Mouse (Mus musculus): ENCODE measurements around the gene Smg8. TPM values are rescaled to one million over a fixed set of nuclear protein-coding genes. Genes with fewer than 3 reads are reported as not detected.
A peak's percentile ranks its signal among the peaks of the same experiment; 100 is the strongest.
"Not testable (repeated sequence)": the region's sequence is repeated elsewhere in the genome, so short reads cannot be mapped to it uniquely, and the experiment has no call there.

Gene Smg8
- polyA plus RNA-seq, 1 experiment from 2014 or later, result 25.9 TPM

DNA sequence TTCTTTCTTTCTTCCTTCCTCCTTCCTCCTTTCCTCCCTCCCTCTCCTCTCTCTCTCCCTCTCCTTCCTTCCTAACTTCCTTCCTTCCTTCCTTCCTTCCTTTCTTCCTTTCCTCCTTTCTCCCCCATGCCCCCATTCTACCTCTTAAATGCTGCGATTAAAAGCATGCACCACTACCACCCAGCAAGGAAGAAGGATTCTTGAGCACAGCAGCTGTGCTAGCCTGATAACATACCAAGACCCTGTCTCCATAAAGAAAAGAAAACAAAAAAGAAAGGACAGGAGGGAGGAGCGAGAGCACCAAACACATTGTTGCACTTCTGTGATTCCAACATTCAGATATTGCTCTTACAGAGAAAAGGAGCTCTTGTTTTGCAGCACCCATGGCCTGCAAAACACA, 568 bp upstream of the Smg8 start:
- no peak for ATAC-seq (ENCODE audit: insufficient number of reproducible peaks, insufficient read depth, low FRiP score, low TSS enrichment, low read depth)
- 68% methylated on average over 2 of the region's 2 CpGs for WGBS
- H3K4me3 ChIP-seq, result peak overlapping the region; percentile 97
- H3K27me3 ChIP-seq, result no peaks in the 10 kb centered on the region
- H3K9me3 ChIP-seq, result no peaks in the 10 kb centered on the region
- peaks cover 50% of the 10 kb centered on the region for H3K36me3 ChIP-seq
- 0 out of 2 replicates have a peak overlapping the region, but pooled peaks have one; percentile 81 for H3K27ac ChIP-seq
- H3K4me1 ChIP-seq, result peaks cover 23% of the 10 kb centered on the region
- H3K4me2 ChIP-seq, result peak overlapping the region; percentile 95
- H3K9ac ChIP-seq, result peak overlapping the region; percentile 92; the same call in 1 of the 2 replicates

DNA sequence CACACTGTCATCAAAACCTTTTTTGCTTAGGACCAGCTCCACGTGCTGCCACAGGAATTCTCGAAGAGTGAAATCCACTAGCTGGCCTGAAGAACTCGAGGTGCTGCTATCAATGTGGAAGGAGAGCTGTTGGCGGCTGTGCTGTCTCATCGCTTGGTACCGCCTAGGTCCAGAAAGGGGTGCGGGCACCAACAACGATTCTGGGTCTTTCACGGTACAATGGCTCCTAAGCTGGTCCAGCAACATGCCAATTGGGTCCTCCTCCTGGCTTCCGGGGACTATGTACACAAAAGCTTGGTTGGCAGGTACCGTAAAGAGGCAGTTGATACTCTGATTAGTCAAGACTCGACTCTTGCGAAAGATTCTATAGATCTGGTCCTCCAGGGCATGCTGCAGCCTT, 1.1 kb downstream of the Smg8 start:
- peak overlapping the region; percentile 92 for H3K9ac ChIP-seq
- H3K27ac ChIP-seq, result no peak overlapping the region
- WGBS, result 89% methylated on average over 13 of the region's 13 CpGs
- peaks cover 23% of the 10 kb centered on the region for H3K4me1 ChIP-seq
- H3K27me3 ChIP-seq, result no peaks in the 10 kb centered on the region
- no peak for ATAC-seq (ENCODE audit: insufficient number of reproducible peaks, insufficient read depth, low FRiP score, low TSS enrichment, low read depth)
- peaks cover 50% of the 10 kb centered on the region for H3K36me3 ChIP-seq
- H3K9me3 ChIP-seq, result no peaks in the 10 kb centered on the region
- peak overlapping the region; percentile 95 for H3K4me2 ChIP-seq
- peak overlapping the region; percentile 97 for H3K4me3 ChIP-seq

DNA sequence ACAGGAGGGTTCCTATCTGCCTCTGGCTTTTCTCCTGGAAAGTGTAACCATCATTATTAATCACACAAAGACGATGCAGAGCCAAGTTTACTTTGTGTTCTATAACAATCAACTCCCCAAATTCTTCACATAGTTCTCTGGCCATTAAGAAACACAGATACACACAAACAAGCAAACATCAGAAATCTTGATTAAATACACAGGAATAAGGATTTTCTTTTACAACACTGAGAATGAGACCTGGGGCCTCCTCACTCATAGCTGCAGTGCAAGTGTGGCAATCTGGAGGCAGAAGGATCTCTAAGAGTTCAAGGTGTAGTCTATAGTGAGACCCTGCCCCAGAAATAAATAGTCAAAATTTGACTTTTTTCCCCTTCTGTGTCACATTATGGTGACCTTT, 2.9 kb downstream of the Smg8 start:
- no peaks in the 10 kb centered on the region for H3K9me3 ChIP-seq
- no peak overlapping the region for H3K27ac ChIP-seq
- ATAC-seq (ENCODE audit: insufficient number of reproducible peaks, insufficient read depth, low FRiP score, low TSS enrichment, low read depth), result no peak
- no peak overlapping the region for H3K4me3 ChIP-seq
- no peak overlapping the region for H3K9ac ChIP-seq
- H3K4me2 ChIP-seq, result no peak overlapping the region
- peaks cover 23% of the 10 kb centered on the region for H3K4me1 ChIP-seq
- 88% methylated on average over 1 of the region's 1 CpGs for WGBS
- no peaks in the 10 kb centered on the region for H3K27me3 ChIP-seq
- peaks cover 59% of the 10 kb centered on the region for H3K36me3 ChIP-seq

DNA sequence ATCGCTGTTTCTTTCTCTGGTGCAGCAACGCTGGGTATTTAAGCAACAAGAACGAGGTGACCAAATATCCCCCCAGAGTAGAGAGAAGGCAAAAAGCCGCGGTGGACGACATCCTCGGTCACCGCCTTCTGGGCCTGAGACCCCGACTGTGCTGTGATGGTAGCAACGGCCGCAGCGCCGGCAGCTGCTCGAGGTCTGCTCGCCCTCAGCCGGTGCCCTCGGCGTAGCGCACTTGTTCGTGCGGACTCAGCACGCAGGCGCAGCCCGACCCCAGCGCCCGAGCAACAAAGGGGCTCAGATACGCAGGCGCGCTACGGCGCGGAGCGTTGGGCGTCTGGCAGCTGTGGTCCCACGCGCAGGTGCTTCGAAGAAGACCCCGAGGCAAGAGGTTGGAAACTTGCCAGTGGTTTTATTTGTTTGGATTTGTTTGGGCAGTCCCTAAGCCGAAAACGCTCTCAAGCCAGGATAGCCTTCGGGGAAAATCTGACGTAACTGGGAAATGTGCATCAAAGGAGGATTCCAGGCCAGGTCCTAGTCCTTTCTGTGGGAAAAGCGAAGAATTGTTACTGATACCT, 12.6 kb downstream of the Smg8 start, which contains the start of gene Gdpd1:
Gene Gdpd1 (minus strand): TSS at position 197 of the 575 bp plus-strand sequence.
- under 1% methylated on average over 43 of the region's 43 CpGs for WGBS
- H3K27me3 ChIP-seq, result no peaks in the 10 kb centered on the region
- H3K9ac ChIP-seq, result peak within 1 kb of the TSS; percentile 82
- H3K4me2 ChIP-seq, result peak within 1 kb of the TSS; percentile 94
- H3K4me1 ChIP-seq, result peaks cover 4% of the 10 kb centered on the region
- peak; percentile 87 for ATAC-seq (ENCODE audit: insufficient number of reproducible peaks, insufficient read depth, low FRiP score, low TSS enrichment, low read depth)
- peak within 1 kb of the TSS; percentile 60 for H3K27ac ChIP-seq
- no peaks in the 10 kb centered on the region for H3K9me3 ChIP-seq
- H3K4me3 ChIP-seq, result peak within 1 kb of the TSS; percentile 60
- peaks cover 27% of the 10 kb centered on the region for H3K36me3 ChIP-seq

DNA sequence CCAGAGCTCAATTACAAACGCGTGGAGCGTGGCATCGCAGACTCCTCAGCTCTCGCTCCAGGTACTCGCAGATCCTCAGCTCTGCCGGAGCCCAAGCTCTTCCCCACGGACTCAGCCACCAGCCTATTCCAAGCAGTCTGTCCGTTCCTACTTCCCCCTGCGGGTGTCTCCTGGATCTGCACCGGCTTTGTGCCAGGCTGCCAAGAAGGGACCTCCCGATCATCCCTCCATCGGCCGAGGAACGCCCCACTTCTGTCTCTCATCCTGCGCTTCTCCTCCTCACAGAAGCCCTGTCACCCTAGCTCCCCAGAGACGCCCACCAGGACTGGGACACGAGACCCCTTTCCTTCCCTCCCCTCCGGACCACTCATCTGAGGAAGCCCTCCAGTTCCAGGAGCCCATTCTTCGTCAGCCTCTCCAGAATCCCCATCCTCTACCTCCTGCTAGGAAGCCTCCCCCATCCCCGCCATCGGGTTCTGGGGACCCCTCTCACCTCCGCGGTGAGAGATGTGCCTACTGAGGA, 13.2 kb downstream of the Smg8 start:
- Histone ChIP-seq H3K36me3 (peaks cover 21% of the 10 kb centered on the region), H3K27ac (peak overlapping the region; percentile 60), H3K4me2 (peak overlapping the region; percentile 94), H3K9ac (peak overlapping the region; percentile 82), H3K4me1 (peaks cover 4% of the 10 kb centered on the region), H3K27me3 (no peaks in the 10 kb centered on the region), H3K4me3 (peak overlapping the region; percentile 60), H3K9me3 (no peaks in the 10 kb centered on the region)
- ATAC-seq (ENCODE audit: insufficient number of reproducible peaks, insufficient read depth, low FRiP score, low TSS enrichment, low read depth), result peak; percentile 74
- under 1% methylated on average over 24 of the region's 24 CpGs for WGBS

DNA sequence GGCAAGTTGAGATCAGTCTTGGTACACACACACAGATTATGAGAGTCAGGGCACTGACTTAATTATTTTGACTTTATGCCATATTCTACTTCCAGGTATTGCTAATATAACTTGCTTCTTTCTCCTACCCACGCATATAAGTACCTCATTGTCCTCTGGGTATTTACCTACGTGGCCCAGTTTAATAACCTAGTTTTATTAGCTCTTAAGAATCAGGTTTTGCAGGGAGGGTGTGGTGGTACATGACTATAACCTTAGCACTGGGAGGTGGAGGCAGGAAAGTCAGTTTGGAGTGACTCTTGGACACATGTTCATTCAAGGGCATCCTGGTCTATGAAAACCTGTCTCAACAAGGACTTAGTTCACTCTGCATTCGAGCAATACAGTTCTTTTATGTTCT, 24.5 kb downstream of the Smg8 start:
- Histone ChIP-seq H3K27ac (no peak overlapping the region), H3K9me3 (no peaks in the 10 kb centered on the region), H3K27me3 (no peaks in the 10 kb centered on the region), H3K4me1 (no peaks in the 10 kb centered on the region; the same call in 1 of the 2 replicates), H3K4me2 (no peak overlapping the region), H3K9ac (no peak overlapping the region), H3K36me3 (peaks cover 21% of the 10 kb centered on the region), H3K4me3 (no peak overlapping the region)
- 73% methylated on average over 3 of the region's 3 CpGs for WGBS
- ATAC-seq (ENCODE audit: insufficient number of reproducible peaks, insufficient read depth, low FRiP score, low TSS enrichment, low read depth), result no peak

DNA sequence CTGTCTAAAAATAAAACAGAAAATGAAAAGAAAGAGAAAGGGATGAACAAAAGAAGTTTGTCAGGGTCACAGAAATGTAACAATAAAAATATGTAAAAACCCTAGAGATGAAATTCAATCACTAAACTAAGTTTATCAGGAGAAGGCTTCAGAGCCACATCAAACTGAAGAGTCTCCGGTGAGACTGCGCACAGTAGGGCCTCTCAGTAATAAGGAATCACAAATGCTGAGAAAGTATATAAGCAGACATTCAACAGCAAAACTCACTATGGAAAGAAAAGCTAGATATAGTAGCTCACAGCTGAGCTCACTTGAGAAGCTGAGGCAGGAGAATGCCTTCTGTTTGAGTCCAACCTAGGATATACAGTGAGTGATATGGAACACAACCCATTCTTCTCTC, 26.2 kb downstream of the Smg8 start:
- 92% methylated on average over 2 of the region's 2 CpGs for WGBS
- Histone ChIP-seq H3K27me3 (no peaks in the 10 kb centered on the region), H3K4me3 (no peak overlapping the region), H3K27ac (no peak overlapping the region), H3K4me2 (no peak overlapping the region), H3K9ac (no peak overlapping the region), H3K36me3 (peaks cover 21% of the 10 kb centered on the region), H3K9me3 (no peaks in the 10 kb centered on the region), H3K4me1 (no peaks in the 10 kb centered on the region; the same call in 1 of the 2 replicates)
- no peak for ATAC-seq (ENCODE audit: insufficient number of reproducible peaks, insufficient read depth, low FRiP score, low TSS enrichment, low read depth)

DNA sequence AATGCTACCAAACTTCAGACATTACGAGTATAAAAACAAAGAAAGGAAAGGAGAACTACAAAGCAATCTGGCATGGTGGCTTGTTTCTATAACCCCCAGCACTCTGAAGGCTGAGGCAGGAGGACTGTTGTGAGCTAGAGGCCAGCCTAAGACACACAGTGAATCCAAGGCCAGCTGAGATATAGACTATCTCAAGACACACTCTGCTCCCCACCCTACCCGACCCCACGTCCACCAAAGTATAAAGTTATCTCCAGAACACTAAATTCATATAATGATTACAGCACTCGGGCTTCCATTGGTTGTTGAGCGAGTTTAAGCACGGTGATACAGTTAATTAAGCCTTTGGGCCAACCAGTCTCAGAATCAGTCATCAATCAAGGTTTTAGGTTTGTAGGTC, 30.3 kb downstream of the Smg8 start:
- H3K4me2 ChIP-seq, result no peak overlapping the region
- ATAC-seq (ENCODE audit: insufficient number of reproducible peaks, insufficient read depth, low FRiP score, low TSS enrichment, low read depth), result no peak
- no peak overlapping the region for H3K27ac ChIP-seq
- H3K27me3 ChIP-seq, result no peaks in the 10 kb centered on the region
- no peaks in the 10 kb centered on the region for H3K4me1 ChIP-seq
- no peak overlapping the region for H3K4me3 ChIP-seq
- no peaks in the 10 kb centered on the region for H3K9me3 ChIP-seq
- peaks cover 14% of the 10 kb centered on the region for H3K36me3 ChIP-seq
- H3K9ac ChIP-seq, result no peak overlapping the region
- WGBS, result 80% methylated on average over 6 of the region's 6 CpGs

DNA sequence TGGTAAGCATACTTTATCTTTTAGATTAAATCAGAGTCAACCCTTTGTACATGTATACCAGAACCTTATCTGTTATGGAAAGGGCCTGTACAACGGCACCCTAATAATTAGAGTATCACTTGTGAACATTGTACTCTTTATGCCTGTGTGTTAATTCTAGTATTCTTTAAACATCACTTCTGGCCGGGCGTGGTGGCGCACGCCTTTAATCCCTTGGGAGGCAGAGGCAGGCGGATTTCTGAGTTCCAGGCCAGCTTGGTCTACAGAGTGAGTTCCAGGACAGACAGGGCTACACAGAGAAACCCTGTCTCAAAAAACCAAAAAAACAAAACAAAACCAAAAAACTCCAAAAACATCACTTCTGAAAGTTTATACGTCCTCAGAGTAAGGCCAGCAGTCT, 37.7 kb downstream of the Smg8 start:
- H3K27me3 ChIP-seq; H3K27ac ChIP-seq; H3K9me3 ChIP-seq; H3K4me2 ChIP-seq; ATAC-seq (ENCODE audit: insufficient number of reproducible peaks, insufficient read depth, low FRiP score, low TSS enrichment, low read depth); H3K4me3 ChIP-seq; H3K9ac ChIP-seq; H3K4me1 ChIP-seq: not testable (repeated sequence)
- WGBS, result 90% methylated on average over 7 of the region's 7 CpGs
- H3K36me3 ChIP-seq, result peaks cover 14% of the 10 kb centered on the region

DNA sequence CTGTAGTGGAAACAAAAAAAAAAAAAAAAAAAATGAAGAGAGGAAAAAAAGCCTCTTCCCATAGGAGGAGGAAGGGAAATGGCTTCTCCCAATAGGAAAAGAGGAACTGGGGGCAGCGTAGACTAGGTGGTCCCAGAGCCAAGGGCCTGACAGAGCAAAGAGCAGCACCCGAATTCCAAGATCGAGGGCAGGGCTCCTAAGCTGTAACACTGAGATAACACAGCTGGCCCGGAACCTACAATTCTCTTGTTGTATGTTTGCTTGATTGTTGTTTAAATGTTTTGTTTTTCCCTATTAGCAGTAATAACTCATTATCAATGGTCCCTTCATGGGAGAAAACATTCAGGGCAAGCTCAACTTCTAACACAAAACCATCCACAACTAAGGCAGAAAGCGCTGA, 39.6 kb downstream of the Smg8 start:
- Histone ChIP-seq H3K27me3 (no peaks in the 10 kb centered on the region), H3K9me3 (no peaks in the 10 kb centered on the region), H3K9ac (no peak overlapping the region), H3K36me3 (peaks cover 21% of the 10 kb centered on the region), H3K4me1 (no peaks in the 10 kb centered on the region), H3K4me2 (no peak overlapping the region), H3K4me3 (no peak overlapping the region), H3K27ac (no peak overlapping the region)
- WGBS, result 89% methylated on average over 5 of the region's 5 CpGs
- ATAC-seq (ENCODE audit: insufficient number of reproducible peaks, insufficient read depth, low FRiP score, low TSS enrichment, low read depth), result no peak

DNA sequence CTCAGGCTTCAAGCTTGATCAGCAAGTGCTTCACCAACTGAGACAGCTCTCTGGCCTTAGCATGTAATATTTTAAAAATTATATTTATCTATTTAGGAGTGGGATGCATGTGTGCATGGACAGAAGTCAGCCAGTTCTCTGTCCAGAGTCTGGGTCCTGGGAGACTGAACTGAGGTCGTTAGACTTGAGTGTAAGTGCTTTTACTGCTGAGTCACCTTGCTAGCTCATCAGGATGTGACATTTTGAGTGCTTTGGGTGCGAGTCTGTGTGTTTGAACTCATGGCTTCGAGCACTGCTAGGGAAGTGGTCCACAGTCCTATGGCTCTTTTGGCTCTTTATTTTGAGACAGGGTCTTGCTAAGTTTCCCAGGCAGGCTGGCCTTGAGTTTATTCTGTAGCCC, 43.5 kb downstream of the Smg8 start:
- H3K36me3 ChIP-seq, result peaks cover 31% of the 10 kb centered on the region

DNA sequence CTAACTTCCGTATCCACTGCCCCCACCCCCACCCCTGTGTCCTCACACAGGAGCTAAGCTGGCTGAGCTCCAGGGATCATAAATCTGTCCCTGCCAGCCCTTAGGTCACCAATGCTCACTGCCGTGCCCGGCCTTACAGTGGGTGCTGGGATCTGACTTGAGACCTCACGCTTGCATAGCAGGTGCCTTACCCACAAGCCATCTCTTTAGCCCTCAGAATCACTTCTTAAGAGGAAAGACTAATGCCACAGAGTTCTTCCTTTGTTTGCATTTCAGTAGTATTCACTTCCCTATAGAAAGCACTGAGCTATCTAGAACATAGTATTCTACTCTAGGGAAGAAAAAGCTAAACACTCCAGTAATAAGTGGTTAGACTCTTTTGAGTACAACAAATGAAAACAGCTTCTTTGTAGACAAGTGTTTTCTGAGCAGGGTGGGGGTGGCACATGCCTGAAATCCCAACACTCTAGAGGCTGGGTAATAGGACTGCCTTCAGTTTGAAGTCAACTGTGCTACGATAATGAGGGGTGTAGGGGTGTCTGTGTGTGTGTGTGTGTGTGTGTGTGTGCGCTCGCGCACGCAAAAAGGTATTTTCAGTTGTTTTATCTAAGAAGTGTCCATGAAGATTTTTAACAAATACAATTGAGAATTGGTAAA, 47.1 kb downstream of the Smg8 start:
- H3K4me3 ChIP-seq, result no peak overlapping the region
- H3K9me3 ChIP-seq, result no peaks in the 10 kb centered on the region
- ATAC-seq (ENCODE audit: insufficient number of reproducible peaks, insufficient read depth, low FRiP score, low TSS enrichment, low read depth), result no peak
- H3K4me1 ChIP-seq, result no peaks in the 10 kb centered on the region
- H3K36me3 ChIP-seq, result peaks cover 26% of the 10 kb centered on the region
- 92% methylated on average over 9 of the region's 9 CpGs for WGBS
- no peaks in the 10 kb centered on the region for H3K27me3 ChIP-seq
- H3K4me2 ChIP-seq, result no peak overlapping the region
- no peak overlapping the region for H3K27ac ChIP-seq
- no peak overlapping the region for H3K9ac ChIP-seq

More for the DNA sequence above, 43.5 kb downstream of the Smg8 start:
- H3K4me2 ChIP-seq, result no peak overlapping the region
- no peaks in the 10 kb centered on the region for H3K9me3 ChIP-seq
- WGBS, result 85% methylated on average over 3 of the region's 3 CpGs
- H3K4me1 ChIP-seq, result no peaks in the 10 kb centered on the region
- no peak overlapping the region for H3K9ac ChIP-seq
- no peak overlapping the region for H3K27ac ChIP-seq
- no peak for ATAC-seq (ENCODE audit: insufficient number of reproducible peaks, insufficient read depth, low FRiP score, low TSS enrichment, low read depth)
- H3K4me3 ChIP-seq, result no peak overlapping the region
- no peaks in the 10 kb centered on the region for H3K27me3 ChIP-seq

Measured in embryonic facial prominence, embryonic 13.5 days (tissue).